Mouse (Mus musculus) ovary, adult 18-20 months (tissue): ENCODE results near the gene Dlk2.

Experiments used
- DNase-seq: peaks from one replicate; pipeline ENCODE4 v3.0.0; 2022; ENCODE audit warnings: low spot score, mixed read lengths

Dlk2 gene

DNA sequence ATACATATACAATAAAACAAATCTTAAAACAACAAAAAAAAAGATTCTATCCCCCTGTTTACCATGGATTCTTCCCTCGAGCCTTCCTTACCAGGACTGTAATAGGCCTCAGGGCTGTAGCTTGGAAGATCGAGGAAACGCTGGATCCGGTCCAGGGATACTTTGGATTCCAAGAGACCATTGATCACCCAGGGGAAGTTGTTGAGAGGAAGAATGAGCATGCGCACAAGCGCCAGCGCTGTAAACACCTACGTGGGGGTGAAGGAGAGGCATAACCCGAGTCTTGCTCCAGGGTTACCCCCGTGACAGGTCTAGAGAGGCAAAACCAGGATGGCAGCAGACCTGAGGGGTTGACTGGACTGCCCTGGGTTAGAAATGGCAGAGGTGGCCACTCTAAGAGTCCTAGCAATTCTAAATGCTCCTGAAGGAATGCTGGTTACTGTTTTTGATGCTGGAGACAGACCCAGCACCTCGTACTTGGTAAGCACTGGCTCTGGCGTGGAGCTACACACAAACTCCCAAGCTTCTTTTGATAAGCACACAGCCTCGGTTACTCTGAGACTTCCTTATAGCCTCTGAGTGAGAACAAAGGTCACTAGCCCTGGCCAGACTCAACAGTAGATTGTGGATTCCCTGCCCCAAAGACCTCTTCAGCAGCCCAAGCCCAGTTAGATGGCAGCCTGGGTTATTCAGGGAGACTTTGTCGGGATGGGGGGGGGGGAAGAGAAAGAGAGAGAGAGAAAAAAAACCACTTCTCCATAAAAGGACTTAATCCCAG, 25.0 kb downstream of the Dlk2 start:
- no peak for DNase-seq

DNA sequence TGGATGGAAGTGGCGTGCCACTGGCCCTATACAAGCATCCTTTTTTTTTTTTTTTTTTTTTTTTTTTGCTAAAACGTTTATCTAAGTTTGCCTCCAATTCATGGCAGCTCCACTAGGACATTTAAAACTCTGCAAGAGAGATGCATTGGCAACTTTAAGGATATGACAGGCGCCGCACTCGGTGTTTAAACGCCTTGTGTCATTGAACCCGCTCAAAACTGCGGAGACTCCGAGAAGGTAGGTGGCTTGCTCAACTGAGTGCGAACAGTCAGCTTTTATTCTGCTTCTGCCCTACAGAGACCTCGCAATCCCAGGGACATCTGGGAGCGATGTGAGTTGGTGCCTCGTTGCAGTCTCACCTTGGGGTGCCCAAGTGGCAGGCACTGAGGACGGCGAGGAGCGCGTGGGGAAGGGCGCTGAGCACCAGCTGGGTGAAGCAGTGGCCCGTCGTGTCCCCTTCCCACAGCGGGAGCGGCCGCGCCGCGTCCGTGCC, 30.2 kb downstream of the Dlk2 start:
- DNase-seq, result no peak

DNA sequence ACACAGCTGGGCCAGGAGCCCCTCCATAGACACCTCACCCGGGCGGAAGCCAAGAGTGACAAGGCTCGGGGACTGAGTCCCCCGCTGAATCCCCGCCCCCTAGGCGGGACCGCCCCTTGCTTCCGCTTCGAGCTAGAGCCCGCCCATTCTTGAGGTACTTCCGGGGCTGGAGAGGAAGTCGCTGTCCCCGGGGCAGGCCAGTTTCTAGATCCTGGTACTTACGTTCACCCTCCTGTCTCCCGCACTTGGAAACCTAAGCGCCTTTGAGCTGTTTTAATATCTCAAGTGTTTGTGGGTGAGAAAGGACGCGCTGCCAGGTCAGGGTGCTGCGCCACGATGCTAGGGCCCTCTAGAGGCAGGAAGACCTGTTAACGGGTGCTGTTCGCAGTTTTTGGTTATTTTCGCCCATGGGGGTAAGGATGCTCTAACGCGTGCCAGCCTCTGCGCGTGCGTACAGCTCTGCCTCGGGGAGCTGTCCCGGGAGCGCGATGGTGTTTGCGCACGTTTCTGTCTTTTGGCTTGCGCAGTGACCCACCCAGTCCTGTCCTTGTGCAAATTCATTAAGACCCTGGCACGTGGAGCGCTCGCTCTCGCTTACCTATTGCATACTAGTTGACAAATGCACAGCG, 30.8 kb downstream of the Dlk2 start, which contains the start of gene Abcc10:
Gene Abcc10, minus strand, starts transcription at position 447 of the 629 bp plus-strand sequence.
- peak; percentile 93 for DNase-seq

DNA sequence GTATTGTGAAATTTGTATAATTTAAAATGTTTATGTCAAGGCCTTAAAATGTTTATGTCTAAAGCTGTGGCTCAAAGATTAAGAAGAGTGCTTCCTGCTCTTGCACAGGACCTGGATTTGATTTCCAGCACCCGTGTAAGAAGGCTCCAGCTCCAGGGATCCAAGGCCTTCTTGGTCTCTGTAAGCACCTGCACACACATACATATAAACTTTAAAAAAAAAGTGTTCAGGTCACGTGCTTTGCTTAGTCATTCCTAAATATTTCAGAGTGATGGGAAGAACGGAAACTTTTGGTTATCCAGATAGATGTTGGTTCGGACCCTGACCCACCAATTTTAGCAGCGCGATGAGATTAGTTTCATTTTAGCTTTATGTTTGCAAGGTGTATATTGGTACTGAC, 31.5 kb downstream of the Dlk2 start:
- no peak for DNase-seq

DNA sequence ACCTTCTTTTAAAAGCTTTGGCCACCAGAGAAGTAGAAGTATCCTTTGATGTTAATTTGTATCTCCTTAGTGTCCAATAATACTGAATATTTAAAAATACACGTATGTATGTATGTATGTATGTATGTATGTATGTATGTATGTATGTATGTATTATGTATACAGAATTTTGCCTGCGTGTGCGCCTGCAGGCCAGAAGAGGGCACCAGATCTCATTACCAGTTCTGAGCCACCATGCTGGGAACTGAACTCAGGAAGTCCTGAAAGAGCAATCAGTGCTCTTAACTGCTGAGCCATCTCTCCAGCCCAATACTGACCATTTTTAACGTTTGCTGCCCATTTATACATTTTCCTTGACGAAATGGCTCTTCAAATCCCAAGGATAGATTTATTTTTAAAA, 39.3 kb downstream of the Dlk2 start:
- DNase-seq, result no peak

DNA sequence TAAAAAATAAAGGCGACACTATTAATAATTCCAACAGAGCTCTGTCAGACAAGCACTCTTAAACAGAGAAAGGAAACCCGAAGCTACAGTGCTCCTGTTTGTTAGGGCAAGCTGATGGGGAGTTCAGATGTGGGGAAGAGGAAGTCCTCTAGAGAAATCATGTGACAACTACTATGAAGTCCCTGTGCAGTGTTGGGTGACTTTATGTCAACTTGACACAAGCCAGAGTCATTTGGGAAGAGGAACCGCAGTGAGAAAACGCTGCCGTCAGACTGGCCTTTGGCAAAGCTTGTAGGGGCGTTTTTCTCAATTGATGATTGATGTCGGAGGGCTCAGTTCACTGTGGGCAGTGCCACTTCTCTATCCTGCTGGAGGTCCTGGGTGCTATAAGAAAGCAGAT, 44.0 kb downstream of the Dlk2 start:
- DNase-seq, result no peak

DNA sequence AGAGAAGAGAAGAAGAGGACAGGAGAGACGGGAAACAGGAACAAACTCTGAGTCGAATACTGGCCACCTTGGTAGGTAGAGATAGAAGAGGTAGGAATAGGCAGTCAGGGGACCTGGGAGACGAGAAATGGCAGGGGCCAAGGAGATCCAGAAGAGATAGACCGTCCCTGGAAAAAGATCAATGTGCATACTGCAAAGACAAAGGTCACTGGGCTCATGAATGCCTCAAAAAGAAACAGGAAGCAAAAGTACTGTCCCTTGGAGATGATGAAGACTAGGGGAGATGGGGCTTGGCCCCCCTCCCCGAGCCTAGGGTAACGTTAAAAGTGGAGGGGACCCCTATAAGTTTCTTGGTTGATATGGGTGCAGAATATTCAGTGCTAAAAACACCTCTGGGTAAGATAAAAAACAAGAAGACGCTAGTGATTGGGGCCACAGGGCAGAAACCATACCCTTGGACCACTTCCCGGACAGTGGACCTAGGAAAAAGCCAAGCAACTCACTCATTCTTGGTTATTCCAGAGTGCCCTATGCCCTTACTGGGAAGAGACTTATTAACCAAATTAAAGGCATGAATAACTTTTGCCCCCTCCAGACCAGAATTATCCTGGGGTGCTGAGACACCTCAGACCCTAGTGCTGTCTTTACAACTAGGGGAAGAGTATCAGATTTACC, 53.9 kb downstream of the Dlk2 start:
- no peak for DNase-seq
